Mouse (Mus musculus) embryonic facial prominence, embryonic 10.5 days (tissue): ENCODE measurements around the gene Rpl7l1. TPM values are rescaled to one million over a fixed set of nuclear protein-coding genes. Genes with fewer than 3 reads are reported as not detected.
"Not testable (repeated sequence)": the region's sequence is repeated elsewhere in the genome, so short reads cannot be mapped to it uniquely, and the experiment has no call there.

ENCODE experiments used
- DNase-seq: peaks from one replicate; pipeline ENCODE4 v3.0.0-alpha.2; 2017; ENCODE audit warnings: low spot score
- H3K27ac ChIP-seq: fragments of 300-500 bp; sonication (generic); replicated peaks from 2 replicates; pipeline ENCODE4 v1.5.1; 2016; ENCODE audit warnings: mild to moderate bottlenecking
- H3K27me3 ChIP-seq: fragments of 300-500 bp; sonication (generic); replicated peaks from 2 replicates; pipeline ENCODE4 v1.6.1; 2016; ENCODE audit warnings: low read depth, mild to moderate bottlenecking; ENCODE audit not compliant: poor library complexity, severe bottlenecking
- H3K36me3 ChIP-seq: fragments of 300-500 bp; sonication (generic); replicated peaks from 2 replicates; pipeline ENCODE4 v1.6.1; 2016; ENCODE audit warnings: mild to moderate bottlenecking, moderate library complexity
- H3K4me1 ChIP-seq: fragments of 300-500 bp; sonication (generic); 2 replicates; pipeline ENCODE4 v1.6.1; 2016
- H3K4me3 ChIP-seq: fragments of 300-500 bp; sonication (generic); 2 replicates; pipeline ENCODE4 v1.5.1; 2016; ENCODE audit warnings: mild to moderate bottlenecking, moderate library complexity
- H3K9me3 ChIP-seq: fragments of 300-500 bp; sonication (generic); 2 replicates; pipeline ENCODE4 v1.6.1; 2016; ENCODE audit warnings: mild to moderate bottlenecking
- WGBS: fragments of 180-500 bp; shearing (Covaris S2); methylation state at CpG from one replicate; pipeline ENCODE4 v1.1.7; 2016; 5-methylcytosine and 5-hydroxymethylcytosine counted together
- polyA plus RNA-seq: library from polyadenylated mRNA; unstranded; fragments of >200 nt; fragmentation: Nextera tagmentation; extraction: Ambion mirVana; gene quantifications from 2 replicates; pipeline ENCODE4 v1.2.1, GENCODE M21; 2016

The Rpl7l1 gene
- polyA plus RNA-seq, 1 experiment from 2014 or later: 222 TPM

GRCm38 (mm10) chr17:46808376-46808775 is 25.9 kb upstream of the Rpl7l1 start:
- H3K27me3 ChIP-seq: no peaks in the 10 kb centered on the region
- no peak overlapping the region for H3K4me3 ChIP-seq
- H3K27ac ChIP-seq: no peak overlapping the region
- H3K9me3 ChIP-seq: no peaks in the 10 kb centered on the region
- peaks cover 54% of the 10 kb centered on the region for H3K36me3 ChIP-seq
- H3K4me1 ChIP-seq: no peaks in the 10 kb centered on the region
- 87% methylated on average over 10 of the region's 10 CpGs for WGBS
- DNase-seq: no peak

GRCm38 (mm10) chr17:46801761-46802160 is 19.3 kb upstream of the Rpl7l1 start:
- 90% methylated on average over 6 of the region's 6 CpGs for WGBS
- Histone ChIP-seq H3K9me3 (no peaks in the 10 kb centered on the region), H3K4me1 (peaks cover 17% of the 10 kb centered on the region), H3K4me3 (no peak overlapping the region), H3K27me3 (no peaks in the 10 kb centered on the region), H3K27ac (no peak overlapping the region), H3K36me3 (peaks cover 49% of the 10 kb centered on the region)
- DNase-seq: no peak

- H3K9me3 ChIP-seq: no peaks in the 10 kb centered on the region
- H3K36me3 ChIP-seq: peaks cover 39% of the 10 kb centered on the region
- WGBS: 76% methylated on average over 10 of the region's 10 CpGs
These were observed 17.2 kb upstream of the Rpl7l1 start for GRCm38 (mm10) chr17:46799680-46800079.

GRCm38 (mm10) chr17:46797386-46797785 is 14.9 kb upstream of the Rpl7l1 start:
- Histone ChIP-seq H3K36me3 (peaks cover 33% of the 10 kb centered on the region), H3K27me3 (no peaks in the 10 kb centered on the region), H3K4me1 (peaks cover 24% of the 10 kb centered on the region), H3K9me3 (no peaks in the 10 kb centered on the region), H3K27ac (no peak overlapping the region), H3K4me3 (no peak overlapping the region)
- WGBS: 9% methylated on average over 8 of the region's 8 CpGs
- peak; percentile 67 for DNase-seq

More at GRCm38 (mm10) chr17:46799680-46800079, 17.2 kb upstream of the Rpl7l1 start:
- no peak overlapping the region for H3K27ac ChIP-seq
- H3K4me3 ChIP-seq: no peak overlapping the region
- peaks cover 24% of the 10 kb centered on the region for H3K4me1 ChIP-seq
- no peak for DNase-seq
- no peaks in the 10 kb centered on the region for H3K27me3 ChIP-seq

- 76% methylated on average over 4 of the region's 4 CpGs for whole genome bisulfite sequencing
- no peak for DNase-seq
- Histone ChIP-seq H3K27me3 (no peaks in the 10 kb centered on the region), H3K27ac (no peak overlapping the region), H3K4me1 (peaks cover 24% of the 10 kb centered on the region), H3K4me3 (no peak overlapping the region), H3K36me3 (peaks cover 29% of the 10 kb centered on the region), H3K9me3 (0 out of 2 replicates have a peak, but pooled peaks cover 3% of the 10 kb centered on the region)
These were observed 14.3 kb upstream of the Rpl7l1 start for GRCm38 (mm10) chr17:46796743-46797142.

- 0 out of 2 replicates have a peak, but pooled peaks cover 3% of the 10 kb centered on the region for H3K9me3 ChIP-seq
- H3K4me1 ChIP-seq: peaks cover 19% of the 10 kb centered on the region
- WGBS: 85% methylated on average over 2 of the region's 2 CpGs
- no peak for DNase-seq
- no peak overlapping the region for H3K4me3 ChIP-seq
- no peaks in the 10 kb centered on the region for H3K36me3 ChIP-seq
- 0 out of 2 replicates have a peak, but pooled peaks cover 4% of the 10 kb centered on the region for H3K27me3 ChIP-seq
- H3K27ac ChIP-seq: no peak overlapping the region
These were observed 10.5 kb upstream of the Rpl7l1 start for GRCm38 (mm10) chr17:46792963-46793362.

- DNase-seq, H3K9me3 ChIP-seq, H3K27ac ChIP-seq, H3K36me3 ChIP-seq, H3K27me3 ChIP-seq, H3K4me1 ChIP-seq, H3K4me3 ChIP-seq: not testable (repeated sequence)
- WGBS: 61% methylated on average over 2 of the region's 2 CpGs
These were observed 5.5 kb upstream of the Rpl7l1 start for GRCm38 (mm10) chr17:46787974-46788373.

GRCm38 (mm10) chr17:46786952-46787351 is 4.5 kb upstream of the Rpl7l1 start:
- Histone ChIP-seq H3K4me3 (no peak overlapping the region), H3K27ac (no peak overlapping the region), H3K36me3 (no peaks in the 10 kb centered on the region), H3K9me3 (0 out of 2 replicates have a peak, but pooled peaks cover under 1% of the 10 kb centered on the region), H3K27me3 (0 out of 2 replicates have a peak, but pooled peaks cover 4% of the 10 kb centered on the region), H3K4me1 (no peaks in the 10 kb centered on the region)
- DNase-seq: no peak
- 91% methylated on average over 5 of the region's 5 CpGs for WGBS

- no peak for DNase-seq
- peak overlapping the region; percentile 81 for H3K4me3 ChIP-seq
- no peaks in the 10 kb centered on the region for H3K9me3 ChIP-seq
- peak overlapping the region; percentile 88 for H3K27ac ChIP-seq
- H3K27me3 ChIP-seq: no peaks in the 10 kb centered on the region
- H3K4me1 ChIP-seq: peaks cover 8% of the 10 kb centered on the region
- 78% methylated on average over 2 of the region's 2 CpGs for WGBS
- H3K36me3 ChIP-seq: peaks cover 31% of the 10 kb centered on the region
These were observed 722 bp upstream of the Rpl7l1 start for GRCm38 (mm10) chr17:46783222-46783565.

GRCm38 (mm10) chr17:46781876-46782275 is 596 bp downstream of the Rpl7l1 start:
- DNase-seq: no peak
- 7% methylated on average over 11 of the region's 11 CpGs for WGBS
- peaks cover 45% of the 10 kb centered on the region for H3K36me3 ChIP-seq
- H3K9me3 ChIP-seq: no peaks in the 10 kb centered on the region
- H3K4me1 ChIP-seq: peaks cover 8% of the 10 kb centered on the region
- no peaks in the 10 kb centered on the region for H3K27me3 ChIP-seq
- peak overlapping the region; percentile 81 for H3K4me3 ChIP-seq
- peak overlapping the region; percentile 88 for H3K27ac ChIP-seq

GRCm38 (mm10) chr17:46776087-46776486 is 6.4 kb downstream of the Rpl7l1 start:
- 94% methylated on average over 3 of the region's 3 CpGs for WGBS
- Histone ChIP-seq H3K27me3 (no peaks in the 10 kb centered on the region), H3K36me3 (peaks cover 71% of the 10 kb centered on the region)

GRCm38 (mm10) chr17:46775070-46775469 is 7.4 kb downstream of the Rpl7l1 start:
- no peak overlapping the region for H3K4me3 ChIP-seq
- H3K4me1 ChIP-seq: peaks cover 20% of the 10 kb centered on the region
- no peak overlapping the region for H3K27ac ChIP-seq
- 94% methylated on average over 9 of the region's 9 CpGs for WGBS
- peaks cover 61% of the 10 kb centered on the region for H3K36me3 ChIP-seq
- DNase-seq: no peak
- no peaks in the 10 kb centered on the region for H3K9me3 ChIP-seq
- no peaks in the 10 kb centered on the region for H3K27me3 ChIP-seq

More at GRCm38 (mm10) chr17:46776087-46776486, 6.4 kb downstream of the Rpl7l1 start:
- no peaks in the 10 kb centered on the region for H3K9me3 ChIP-seq
- no peak for DNase-seq
- no peak overlapping the region for H3K27ac ChIP-seq
- H3K4me3 ChIP-seq: no peak overlapping the region
- peaks cover 22% of the 10 kb centered on the region for H3K4me1 ChIP-seq

- Histone ChIP-seq H3K4me1 (peaks cover 23% of the 10 kb centered on the region), H3K4me3 (peak overlapping the region; percentile 77), H3K36me3 (peaks cover 52% of the 10 kb centered on the region), H3K27me3 (no peaks in the 10 kb centered on the region), H3K9me3 (no peaks in the 10 kb centered on the region), H3K27ac (no peak overlapping the region)
- 42% methylated on average over 2 of the region's 2 CpGs for WGBS
- DNase-seq: no peak
These were observed 8.4 kb downstream of the Rpl7l1 start for GRCm38 (mm10) chr17:46774131-46774472.
